ENCODE assay signal across 10 mouse cellular contexts in the genomic region with DNA sequence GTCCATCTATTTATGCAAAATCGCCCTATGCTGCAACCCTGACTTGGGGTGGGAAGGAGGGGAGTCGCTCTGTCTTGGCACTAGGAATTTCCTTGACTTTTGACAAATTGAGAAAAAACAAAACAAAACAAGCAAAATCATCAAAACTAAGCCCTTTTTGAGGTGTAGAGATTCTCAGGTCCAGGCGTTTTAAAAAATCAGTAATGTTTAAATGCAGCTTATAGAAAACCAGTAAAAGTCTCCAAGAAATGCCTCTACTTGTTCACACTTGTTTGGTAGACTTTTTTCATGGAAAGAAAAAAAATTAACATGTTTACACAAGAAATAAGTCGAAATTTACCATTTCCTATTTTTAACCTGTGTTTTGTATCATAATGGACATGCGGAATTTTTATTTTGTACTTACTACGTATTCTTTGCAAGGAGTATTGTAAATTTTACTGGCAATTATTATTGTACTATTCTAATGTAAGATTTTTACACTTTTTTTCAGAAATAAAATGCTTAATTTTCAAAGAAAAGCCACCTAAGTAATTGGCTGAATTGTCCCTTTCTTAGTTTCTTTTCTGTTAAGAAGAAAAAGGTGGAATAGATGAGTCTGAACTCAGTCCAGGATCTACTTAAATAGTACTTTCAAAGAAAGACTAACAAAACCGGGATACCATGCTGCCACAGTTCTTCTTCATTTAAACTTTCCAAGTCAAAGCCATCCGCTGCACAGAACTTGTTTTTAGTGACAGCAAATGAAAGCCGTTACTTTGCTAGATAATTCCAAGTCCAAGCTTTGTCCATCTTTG. TPM values are rescaled to one million over a fixed set of nuclear protein-coding genes. Genes with fewer than 3 reads are reported as not detected.
DNase-seq lines count a peak whose midpoint lies in the region; ATAC-seq lines count a peak whose summit lies in the region.
"Had no signal": no experiment of that assay in that cellular context is flagged by ENCODE, and none has a peak within 500 bp of the region (broad histone marks: within the 10 kb centered on the region; RNA-seq: fewer than 3 reads in every experiment).

No protein-coding gene starts in this region.

- H3K27ac ChIP-seq in forebrain, embryonic 10.5 days, result peak overlapping the region; percentile 90
- no peak overlapping the region for H3K27ac ChIP-seq in forebrain, embryonic 16.5 days (ENCODE audit: low read length)
- H3K27ac ChIP-seq in hindbrain, embryonic 10.5 days, result peak overlapping the region; percentile 84
- H3K27ac ChIP-seq in midbrain, embryonic 11.5 days (ENCODE audit: low read depth, low read length), result no peak overlapping the region
- H3K27ac ChIP-seq: layer of hippocampus, adult 2 months had no signal

- H3K4me1 ChIP-seq in forebrain, embryonic 10.5 days, result peaks cover 59% of the 10 kb centered on the region
- peaks cover 21% of the 10 kb centered on the region for H3K4me1 ChIP-seq in forebrain, embryonic 16.5 days (replicated peaks; ENCODE audit: control insufficient read depth, insufficient read depth, low read length)
- peaks cover 42% of the 10 kb centered on the region for H3K4me1 ChIP-seq in hindbrain, embryonic 10.5 days (replicated peaks)
- H3K4me1 ChIP-seq in midbrain, embryonic 11.5 days (ENCODE audit: control insufficient read depth, insufficient read depth, low read length), result peaks cover 18% of the 10 kb centered on the region

- H3K27me3 ChIP-seq in forebrain, embryonic 10.5 days (ENCODE audit: poor library complexity, severe bottlenecking), result peaks cover 100% of the 10 kb centered on the region
- peaks cover 74% of the 10 kb centered on the region for H3K27me3 ChIP-seq in forebrain, embryonic 16.5 days (replicated peaks; ENCODE audit: control insufficient read depth, insufficient read depth, low read length)
- peaks cover 100% of the 10 kb centered on the region for H3K27me3 ChIP-seq in hindbrain, embryonic 10.5 days (ENCODE audit: insufficient read depth, poor library complexity, severe bottlenecking)
- H3K27me3 ChIP-seq in midbrain, embryonic 11.5 days (ENCODE audit: control insufficient read depth, insufficient read depth, low read length), result peaks cover 91% of the 10 kb centered on the region

- no peak for ATAC-seq in forebrain, embryonic 16.5 days
- ATAC-seq in midbrain, embryonic 11.5 days (ENCODE audit: low FRiP score), result no peak

- DNase-seq in forebrain, embryonic 10.5 days (ENCODE audit: extremely low spot score, low spot score), result no peak
- DNase-seq in Muller cell, postnatal 12 days (ENCODE audit: inconsistent ontology term), result peak; percentile 49
- DNase-seq in hindbrain, embryonic 10.5 days (ENCODE audit: low spot score), result no peak
- DNase-seq in midbrain, embryonic 11.5 days (ENCODE audit: low spot score, missing footprints), result peak; percentile 93
- DNase-seq in T-cell, adult 2 months (ENCODE audit: low spot score), result no peak
- DNase-seq in gastrocnemius, postnatal 14 days, result no peak
- no peak for DNase-seq in thymus, postnatal 36 days
- DNase-seq: lung, postnatal 36 days had no signal

- H3K4me2 ChIP-seq in forebrain, embryonic 16.5 days (ENCODE audit: low read length), result no peak overlapping the region
- H3K4me2 ChIP-seq in midbrain, embryonic 11.5 days, result peak overlapping the region; percentile 66; the same call in 1 of the 2 replicates

- intact Hi-C loops in gastrocnemius, postnatal 14 days (cut with DNase I; ENCODE audit: low total_unique reads), result loop anchor here (10.0 kb wide), 2 partner anchors 148 to 228 kb away; no protein-coding TSS in a partner anchor

- no peaks in the 10 kb centered on the region for H3K36me3 ChIP-seq in forebrain, embryonic 10.5 days (replicated peaks)
- no peaks in the 10 kb centered on the region for H3K36me3 ChIP-seq in forebrain, embryonic 16.5 days (ENCODE audit: control insufficient read depth, insufficient read depth)
- H3K36me3 ChIP-seq in hindbrain, embryonic 10.5 days, result no peaks in the 10 kb centered on the region
- H3K36me3 ChIP-seq in midbrain, embryonic 11.5 days (ENCODE audit: control insufficient read depth, insufficient read depth, low read length), result no peaks in the 10 kb centered on the region

- WGBS in forebrain, embryonic 10.5 days, result 2% methylated on average over 9 of the region's 9 CpGs
- WGBS in forebrain, embryonic 16.5 days, result 5% methylated on average over 9 of the region's 9 CpGs
- 4% methylated on average over 9 of the region's 9 CpGs for WGBS in hindbrain, embryonic 10.5 days
- 4% methylated on average over 9 of the region's 9 CpGs for WGBS in midbrain, embryonic 11.5 days

- H3K9ac ChIP-seq in forebrain, embryonic 16.5 days (replicated peaks; ENCODE audit: low read depth, low read length), result no peak overlapping the region
- peak overlapping the region; percentile 59; the same call in 1 of the 2 replicates for H3K9ac ChIP-seq in midbrain, embryonic 11.5 days (ENCODE audit: low read length)

- H3K9me3 ChIP-seq in forebrain, embryonic 10.5 days, result no peaks in the 10 kb centered on the region
- no peaks in the 10 kb centered on the region for H3K9me3 ChIP-seq in forebrain, embryonic 16.5 days (ENCODE audit: control insufficient read depth, low read length)
- no peaks in the 10 kb centered on the region for H3K9me3 ChIP-seq in hindbrain, embryonic 10.5 days
- no peaks in the 10 kb centered on the region for H3K9me3 ChIP-seq in midbrain, embryonic 11.5 days (ENCODE audit: control insufficient read depth, low read length)

- H3K4me3 ChIP-seq in forebrain, embryonic 10.5 days, result peak overlapping the region; percentile 65
- H3K4me3 ChIP-seq in forebrain, embryonic 16.5 days (replicated peaks; ENCODE audit: low read length), result no peak overlapping the region
- peak overlapping the region; percentile 60 for H3K4me3 ChIP-seq in hindbrain, embryonic 10.5 days
- peak overlapping the region; percentile 49 for H3K4me3 ChIP-seq in midbrain, embryonic 11.5 days (ENCODE audit: low read depth, low read length)
- H3K4me3 ChIP-seq: layer of hippocampus, adult 2 months had no signal

RNA-seq across cellular contexts. Expression of a gene that starts 2.3 kb away (rescaled TPM):
- 2.9 and 3.1 TPM in 2 replicates for polyA plus RNA-seq in forebrain, embryonic 10.5 days (2016; fragmentation: Nextera tagmentation; extraction: Ambion mirVana)
- polyA plus RNA-seq in forebrain, embryonic 16.5 days (2015; fragmentation: Nextera tagmentation; extraction: Ambion mirVana), result 0.46 and 0.50 TPM in 2 replicates
- 3.9 TPM in 2 replicates for polyA plus RNA-seq in hindbrain, embryonic 10.5 days (2016; fragmentation: Nextera tagmentation; extraction: Ambion mirVana)
- 4.4 and 5.2 TPM in 2 replicates for polyA plus RNA-seq in midbrain, embryonic 11.5 days (2014; fragmentation: Nextera tagmentation; extraction: Ambion mirVana)
- under 1 TPM; 0.09 to 0.18 TPM for total RNA-seq in gastrocnemius, postnatal 14 days (2021)

RNA-seq across cellular contexts. Expression of a gene that starts 39.6 kb away (rescaled TPM):
- polyA plus RNA-seq in forebrain, embryonic 10.5 days (2016; fragmentation: Nextera tagmentation; extraction: Ambion mirVana), result 756 and 758 TPM in 2 replicates
- 536 and 561 TPM in 2 replicates for polyA plus RNA-seq in forebrain, embryonic 16.5 days (2015; fragmentation: Nextera tagmentation; extraction: Ambion mirVana)
- 664 and 711 TPM in 2 replicates for polyA plus RNA-seq in hindbrain, embryonic 10.5 days (2016; fragmentation: Nextera tagmentation; extraction: Ambion mirVana)
- 823 and 852 TPM in 2 replicates for polyA plus RNA-seq in midbrain, embryonic 11.5 days (2014; fragmentation: Nextera tagmentation; extraction: Ambion mirVana)
- 100 to 1,000 TPM; 243 to 260 TPM for total RNA-seq in gastrocnemius, postnatal 14 days (2021)

Comparison
In these comparisons a context has a peak if more than half of its experiments do, and no peak if none do; other contexts are left out.
1. H3K27ac ChIP-seq: peak in forebrain, embryonic 10.5 days (single experiment) and hindbrain, embryonic 10.5 days (single experiment); none in forebrain, embryonic 16.5 days (single experiment) and midbrain, embryonic 11.5 days (single experiment).
2. DNase-seq: peak in Muller cell, postnatal 12 days (single experiment) and midbrain, embryonic 11.5 days (single experiment); none in forebrain, embryonic 10.5 days (single experiment), hindbrain, embryonic 10.5 days (single experiment), T-cell, adult 2 months (single experiment), gastrocnemius, postnatal 14 days (single experiment) and thymus, postnatal 36 days (0 of 2).